Mouse (Mus musculus): Measurements from ENCODE around the gene Uqcrq. TPM values are rescaled to one million over a fixed set of nuclear protein-coding genes. Genes with fewer than 3 reads are reported as not detected.
A peak's percentile ranks its signal among the peaks of the same experiment; 100 is the strongest.

Gene Uqcrq
- polyA plus RNA-seq, 1 experiment from 2014 or later = 520 TPM

- Histone ChIP-seq H3K36me3 (ENCODE audit: insufficient read depth, low read length) (no peaks in the 10 kb centered on the region), H3K4me2 (replicated peaks; ENCODE audit: low read depth, low read length) (peak overlapping the region; percentile 56), H3K4me3 (ENCODE audit: low read depth, low read length) (peak overlapping the region; percentile 34), H3K27ac (ENCODE audit: low read length) (no peak overlapping the region), H3K9ac (replicated peaks; ENCODE audit: low read depth) (no peak overlapping the region), H3K9me3 (ENCODE audit: low read length) (no peaks in the 10 kb centered on the region), H3K27me3 (replicated peaks; ENCODE audit: insufficient read depth, low read length) (peaks cover 26% of the 10 kb centered on the region), H3K4me1 (ENCODE audit: insufficient read depth, low read depth, low read length) (peaks cover 14% of the 10 kb centered on the region; the same call in 1 of the 2 replicates)
- no peak for ATAC-seq
- no peak for DNase-seq (ENCODE audit: low spot score)
- WGBS = 6% methylated on average over 54 of the region's 55 CpGs
- TF ChIP-seq CTCF (IDR thresholded peaks at IDR 0.05) (no peak), EP300 (IDR thresholded peaks at IDR 0.05) (no peak)
Observed at GRCm38 (mm10) chr11:53463551-53464424, 33.2 kb upstream of the Uqcrq start.

- H3K9me3 ChIP-seq (ENCODE audit: low read length) = no peaks in the 10 kb centered on the region
- no peak overlapping the region for H3K9ac ChIP-seq (replicated peaks; ENCODE audit: low read depth)
- peaks cover 26% of the 10 kb centered on the region for H3K27me3 ChIP-seq (replicated peaks; ENCODE audit: insufficient read depth, low read length)
- H3K4me2 ChIP-seq (replicated peaks; ENCODE audit: low read depth, low read length) = no peak overlapping the region
- no peak for DNase-seq (ENCODE audit: low spot score)
- no peak overlapping the region for H3K27ac ChIP-seq (ENCODE audit: low read length)
- 44% methylated on average over 5 of the region's 5 CpGs for WGBS
- H3K4me1 ChIP-seq (ENCODE audit: insufficient read depth, low read depth, low read length) = peaks cover 12% of the 10 kb centered on the region; the same call in 1 of the 2 replicates
- TF ChIP-seq EP300 (IDR thresholded peaks at IDR 0.05) (no peak), CTCF (IDR thresholded peaks at IDR 0.05) (no peak)
- no peak overlapping the region for H3K4me3 ChIP-seq (ENCODE audit: low read depth, low read length)
- no peak for ATAC-seq
- H3K36me3 ChIP-seq (ENCODE audit: insufficient read depth, low read length) = no peaks in the 10 kb centered on the region
Observed at GRCm38 (mm10) chr11:53461727-53462126, 31.1 kb upstream of the Uqcrq start.

- Histone ChIP-seq H3K27me3 (replicated peaks; ENCODE audit: insufficient read depth, low read length) (peaks cover 14% of the 10 kb centered on the region), H3K4me2 (replicated peaks; ENCODE audit: low read depth, low read length) (no peak overlapping the region), H3K27ac (ENCODE audit: low read length) (no peak overlapping the region), H3K4me3 (ENCODE audit: low read depth, low read length) (no peak overlapping the region), H3K9ac (replicated peaks; ENCODE audit: low read depth) (no peak overlapping the region), H3K36me3 (ENCODE audit: insufficient read depth, low read length) (no peaks in the 10 kb centered on the region), H3K4me1 (ENCODE audit: insufficient read depth, low read depth, low read length) (peaks cover 8% of the 10 kb centered on the region; the same call in 1 of the 2 replicates), H3K9me3 (ENCODE audit: low read length) (no peaks in the 10 kb centered on the region)
- 69% methylated on average over 3 of the region's 3 CpGs for whole genome bisulfite sequencing
- ATAC-seq (no peak), DNase-seq (ENCODE audit: low spot score) (no peak)
- TF ChIP-seq EP300 (IDR thresholded peaks at IDR 0.05) = no peak
- no peak for TF ChIP-seq CTCF (IDR thresholded peaks at IDR 0.05)
Observed at GRCm38 (mm10) chr11:53460192-53460591, 29.6 kb upstream of the Uqcrq start.

- H3K4me3 ChIP-seq (ENCODE audit: low read depth, low read length) = no peak overlapping the region
Observed at GRCm38 (mm10) chr11:53458996-53459395, 28.4 kb upstream of the Uqcrq start.

GRCm38 (mm10) chr11:53457372-53457954, 26.8 kb upstream of the Uqcrq start:
- peak overlapping the region; percentile 91 for H3K4me2 ChIP-seq (replicated peaks; ENCODE audit: low read depth, low read length)
- H3K4me1 ChIP-seq (ENCODE audit: insufficient read depth, low read depth, low read length) = no peaks in the 10 kb centered on the region
- peak; percentile 42 for ATAC-seq
- no peak for DNase-seq (ENCODE audit: low spot score)
- 0 out of 2 replicates have a peak overlapping the region, but pooled peaks have one; percentile 23 for H3K9ac ChIP-seq (replicated peaks; ENCODE audit: low read depth)
- H3K27ac ChIP-seq (ENCODE audit: low read length) = 0 out of 2 replicates have a peak overlapping the region, but pooled peaks have one; percentile 10
- peak overlapping the region; percentile 49 for H3K4me3 ChIP-seq (ENCODE audit: low read depth, low read length)
- H3K9me3 ChIP-seq (ENCODE audit: low read length) = no peaks in the 10 kb centered on the region
- WGBS = 8% methylated on average over 28 of the region's 29 CpGs
- no peaks in the 10 kb centered on the region for H3K36me3 ChIP-seq (ENCODE audit: insufficient read depth, low read length)
- 0 out of 2 replicates have a peak, but pooled peaks cover 3% of the 10 kb centered on the region for H3K27me3 ChIP-seq (replicated peaks; ENCODE audit: insufficient read depth, low read length)
- TF ChIP-seq CTCF (IDR thresholded peaks at IDR 0.05) (peak; percentile 55), EP300 (IDR thresholded peaks at IDR 0.05) (no peak)

More at GRCm38 (mm10) chr11:53458996-53459395, 28.4 kb upstream of the Uqcrq start:
- H3K36me3 ChIP-seq (ENCODE audit: insufficient read depth, low read length) = no peaks in the 10 kb centered on the region
- ATAC-seq (no peak), DNase-seq (ENCODE audit: low spot score) (no peak)
- peaks cover 8% of the 10 kb centered on the region; the same call in 1 of the 2 replicates for H3K4me1 ChIP-seq (ENCODE audit: insufficient read depth, low read depth, low read length)
- H3K27me3 ChIP-seq (replicated peaks; ENCODE audit: insufficient read depth, low read length) = peaks cover 12% of the 10 kb centered on the region
- WGBS = 55% methylated on average over 3 of the region's 3 CpGs
- H3K9me3 ChIP-seq (ENCODE audit: low read length) = no peaks in the 10 kb centered on the region
- no peak overlapping the region for H3K4me2 ChIP-seq (replicated peaks; ENCODE audit: low read depth, low read length)
- H3K9ac ChIP-seq (replicated peaks; ENCODE audit: low read depth) = no peak overlapping the region
- no peak overlapping the region for H3K27ac ChIP-seq (ENCODE audit: low read length)
- TF ChIP-seq CTCF (IDR thresholded peaks at IDR 0.05) = no peak
- no peak for TF ChIP-seq EP300 (IDR thresholded peaks at IDR 0.05)
